Mouse (Mus musculus): ENCODE measurements around the gene Larp4. TPM values are rescaled to one million over a fixed set of nuclear protein-coding genes. Genes with fewer than 3 reads are reported as not detected.

The Larp4 gene
- polyA plus RNA-seq (2012; rRNA removed) = 8.4 and 16.7 TPM in 2 replicates

GRCm38 (mm10) chr15:99969765-99970164 lies at the start of gene Larp4:
Gene Larp4, plus strand, starts transcription at chr15:99970065.

DNA sequence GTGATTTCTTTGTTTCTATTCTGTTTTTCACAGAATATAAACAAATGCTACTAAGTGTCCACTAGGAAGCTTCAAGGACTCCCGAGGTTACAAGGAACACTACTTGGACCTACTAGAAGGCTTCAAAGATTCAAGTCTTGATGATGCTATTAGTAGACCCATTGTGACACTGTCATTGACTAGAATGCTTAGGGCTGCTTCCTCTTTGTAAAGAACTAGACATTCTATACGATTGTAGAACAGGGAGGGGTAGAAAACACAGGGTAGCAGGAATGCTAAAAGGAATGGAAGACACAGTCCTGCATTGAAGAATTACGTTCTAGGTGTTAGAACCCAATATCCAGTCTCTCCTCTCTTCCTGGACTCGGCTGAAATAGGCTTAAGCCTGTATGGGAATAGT lies 2.9 kb upstream of the Larp4 start, which contains the start of gene Fam186a:
Gene Fam186a (minus strand): TSS at position 101 of the 400 bp plus-strand sequence.

GRCm38 (mm10) chr15:100038470-100038971 lies 68.7 kb downstream of the Larp4 start, which contains the start of gene Dip2b:
Gene Dip2b, plus strand, starts transcription at chr15:100038664.

Other genes starting within 250 kb of the Larp4 start
- 141 and 223 TPM in 2 replicates for gene Cox14, start 244.4 kb upstream of the Larp4 start, polyA plus RNA-seq (2012; rRNA removed)
- gene Cers5, start 197.2 kb upstream of the Larp4 start, polyA plus RNA-seq (2012; rRNA removed) = 4.3 and 5.5 TPM in 2 replicates
- gene Lima1, start 94.6 kb upstream of the Larp4 start, polyA plus RNA-seq (2012; rRNA removed) = 11.8 and 19.9 TPM in 2 replicates
- gene Fam186a, start 3.0 kb upstream of the Larp4 start, polyA plus RNA-seq (2012; rRNA removed) = under 0.01 TPM in 1 of 2 replicates, not detected in the other
- 2.7 and 3.9 TPM in 2 replicates for gene Dip2b, start 68.6 kb downstream of the Larp4 start, polyA plus RNA-seq (2012; rRNA removed)